Mouse (Mus musculus): ENCODE measurements around the gene Hist1h2bk.
"Not testable (repeated sequence)": the region's sequence is repeated elsewhere in the genome, so short reads cannot be mapped to it uniquely, and the experiment has no call there.

Hist1h2bk gene

GRCm38 (mm10) chr13:22039364-22039763 lies 3.7 kb downstream of the Hist1h2bk start:
- ATAC-seq (ENCODE audit: insufficient number of reproducible peaks, low FRiP score, low TSS enrichment) = no peak

DNA sequence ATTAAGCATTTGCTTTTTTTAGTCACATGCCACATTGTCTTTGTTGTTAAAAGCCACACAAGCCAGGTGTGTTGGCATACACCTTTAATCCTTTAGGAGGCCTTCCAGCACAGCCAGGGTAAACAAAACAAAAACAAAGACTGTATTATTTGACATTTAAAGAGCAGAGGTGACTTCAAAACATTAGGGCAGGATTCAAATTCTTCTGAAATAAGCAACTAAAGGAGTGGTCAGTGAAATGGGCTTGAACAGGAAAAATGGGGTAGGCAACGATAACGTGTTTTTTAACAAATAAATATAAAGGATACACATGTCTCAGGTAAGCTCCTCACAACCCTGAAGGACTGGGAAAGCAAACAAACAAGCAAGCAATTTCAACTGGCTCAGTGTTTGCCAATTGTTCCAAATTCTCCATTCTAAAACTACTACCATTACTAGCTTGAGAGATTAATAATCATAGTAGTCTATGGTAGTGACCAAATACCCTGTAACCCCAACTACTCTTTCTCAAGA lies 4.3 kb downstream of the Hist1h2bk start:
- ATAC-seq (ENCODE audit: insufficient number of reproducible peaks, low FRiP score, low TSS enrichment) = no peak

- ATAC-seq (ENCODE audit: insufficient number of reproducible peaks, low FRiP score, low TSS enrichment) = no peak
Measured at GRCm38 (mm10) chr13:22040464-22041141, 4.9 kb downstream of the Hist1h2bk start.

DNA sequence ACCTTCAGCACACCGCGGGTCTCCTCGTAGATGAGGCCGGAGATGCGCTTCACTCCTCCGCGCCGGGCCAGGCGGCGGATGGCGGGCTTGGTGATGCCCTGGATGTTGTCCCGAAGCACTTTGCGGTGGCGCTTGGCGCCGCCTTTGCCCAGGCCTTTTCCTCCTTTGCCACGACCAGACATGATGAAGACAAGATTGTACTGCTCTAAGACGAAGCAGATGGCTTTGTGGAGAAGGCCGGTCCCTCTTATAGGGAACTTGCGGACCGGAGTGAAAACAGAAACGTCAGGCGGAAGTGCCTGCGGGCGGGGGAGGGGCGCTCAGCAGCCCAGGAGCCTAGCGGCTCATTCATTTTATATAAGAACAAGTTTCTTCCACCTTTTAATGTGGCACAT lies 5.5 kb downstream of the Hist1h2bk start, which contains the start of gene Hist1h4i:
Gene Hist1h4i (minus strand): TSS at position 221 of the 395 bp plus-strand sequence.
- ATAC-seq (ENCODE audit: insufficient number of reproducible peaks, low FRiP score, low TSS enrichment) = peak; percentile 65

DNA sequence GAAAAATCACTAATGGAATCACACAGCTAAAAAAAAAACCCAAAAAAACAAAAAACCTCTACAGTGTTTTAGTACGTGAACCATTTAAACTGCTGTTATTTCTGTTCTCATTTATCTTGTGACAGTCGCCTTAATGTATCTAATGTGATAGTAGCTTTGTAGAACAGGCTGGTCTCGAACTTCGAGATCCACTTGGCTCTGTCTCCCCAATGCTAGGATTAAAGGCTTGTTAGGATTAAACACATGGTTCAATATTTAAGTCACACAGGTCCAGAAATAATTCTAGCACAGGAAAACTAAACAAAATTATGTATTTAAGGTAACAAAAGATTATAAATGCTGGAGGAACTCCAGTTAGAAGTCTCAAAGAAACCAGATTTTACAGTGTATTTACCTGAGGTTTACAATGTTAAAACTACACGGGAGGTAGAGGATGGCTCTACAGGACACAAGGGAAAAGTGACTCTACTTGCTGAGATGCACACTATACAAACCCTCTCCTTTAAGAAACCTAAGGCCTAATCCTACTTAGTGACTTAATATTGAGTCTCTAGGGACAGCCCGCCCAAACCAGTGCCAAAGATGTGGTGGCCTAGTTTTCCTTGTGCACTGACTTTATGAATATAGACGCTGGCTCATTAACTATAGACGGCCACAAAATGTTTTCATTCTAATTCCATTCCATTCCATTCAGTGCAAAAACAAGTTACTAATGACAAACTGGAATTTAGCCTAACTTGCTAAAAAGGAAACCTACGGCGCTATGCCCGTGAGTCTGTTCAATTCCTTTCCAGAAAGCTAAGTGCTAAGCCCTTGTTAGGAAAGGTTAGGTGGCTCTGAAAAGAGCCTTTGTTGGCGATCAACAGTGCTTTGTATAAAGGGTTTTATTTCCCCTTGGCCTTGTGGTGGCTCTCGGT lies 6.2 kb downstream of the Hist1h2bk start:
- no peak for ATAC-seq (ENCODE audit: insufficient number of reproducible peaks, low FRiP score, low TSS enrichment)

DNA sequence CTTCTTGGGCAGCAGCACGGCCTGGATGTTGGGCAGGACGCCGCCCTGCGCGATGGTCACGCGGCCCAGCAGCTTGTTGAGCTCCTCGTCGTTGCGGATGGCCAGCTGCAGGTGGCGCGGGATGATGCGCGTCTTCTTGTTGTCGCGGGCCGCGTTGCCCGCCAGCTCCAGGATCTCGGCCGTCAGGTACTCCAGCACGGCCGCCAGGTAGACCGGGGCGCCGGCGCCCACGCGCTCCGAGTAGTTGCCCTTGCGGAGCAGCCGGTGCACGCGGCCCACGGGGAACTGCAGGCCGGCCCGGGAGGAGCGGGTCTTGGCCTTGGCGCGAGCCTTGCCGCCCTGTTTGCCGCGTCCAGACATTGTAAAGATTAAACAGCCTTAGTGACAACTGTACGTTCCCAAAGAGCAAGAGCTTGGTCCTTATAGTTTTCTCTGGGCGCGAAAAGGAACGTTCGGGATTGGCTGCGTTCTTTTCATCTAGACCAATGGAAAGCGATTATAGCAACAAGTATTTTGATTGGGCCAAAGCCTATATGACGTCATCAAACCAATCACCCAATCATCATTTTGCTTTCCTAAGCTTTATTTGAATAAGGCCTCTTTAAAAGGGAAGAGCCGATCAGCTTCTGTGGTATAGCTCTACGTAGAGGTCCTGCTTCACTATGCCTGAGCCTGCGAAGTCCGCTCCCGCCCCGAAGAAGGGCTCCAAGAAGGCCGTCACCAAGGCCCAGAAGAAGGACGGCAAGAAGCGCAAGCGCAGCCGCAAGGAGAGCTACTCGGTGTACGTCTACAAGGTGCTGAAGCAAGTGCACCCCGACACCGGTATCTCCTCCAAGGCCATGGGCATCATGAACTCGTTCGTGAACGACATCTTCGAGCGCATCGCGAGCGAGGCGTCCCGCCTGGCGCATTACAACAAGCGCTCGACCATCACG lies 7.2 kb downstream of the Hist1h2bk start, which contains the start of the genes Hist1h2ag and Hist1h2bj:
Gene Hist1h2ag (minus strand): TSS at position 377 of the 935 bp plus-strand sequence.
Gene Hist1h2bj (plus strand): TSS at position 647 of the 935 bp plus-strand sequence.
- peak; percentile 95 for ATAC-seq (ENCODE audit: insufficient number of reproducible peaks, low FRiP score, low TSS enrichment)

GRCm38 (mm10) chr13:22043503-22044431 lies 8.1 kb downstream of the Hist1h2bk start:
- no peak for ATAC-seq (ENCODE audit: insufficient number of reproducible peaks, low FRiP score, low TSS enrichment)

GRCm38 (mm10) chr13:22044432-22045155 lies 8.9 kb downstream of the Hist1h2bk start:
- no peak for ATAC-seq (ENCODE audit: insufficient number of reproducible peaks, low FRiP score, low TSS enrichment)

GRCm38 (mm10) chr13:22045311-22045710 lies 9.6 kb downstream of the Hist1h2bk start:
- ATAC-seq (ENCODE audit: insufficient number of reproducible peaks, low FRiP score, low TSS enrichment) = no peak

GRCm38 (mm10) chr13:22049041-22049440 lies 13.4 kb downstream of the Hist1h2bk start:
- no peak for ATAC-seq (ENCODE audit: insufficient number of reproducible peaks, low FRiP score, low TSS enrichment)

- no peak for ATAC-seq (ENCODE audit: insufficient number of reproducible peaks, low FRiP score, low TSS enrichment)
Measured at GRCm38 (mm10) chr13:22049737-22050440, 14.2 kb downstream of the Hist1h2bk start.

DNA sequence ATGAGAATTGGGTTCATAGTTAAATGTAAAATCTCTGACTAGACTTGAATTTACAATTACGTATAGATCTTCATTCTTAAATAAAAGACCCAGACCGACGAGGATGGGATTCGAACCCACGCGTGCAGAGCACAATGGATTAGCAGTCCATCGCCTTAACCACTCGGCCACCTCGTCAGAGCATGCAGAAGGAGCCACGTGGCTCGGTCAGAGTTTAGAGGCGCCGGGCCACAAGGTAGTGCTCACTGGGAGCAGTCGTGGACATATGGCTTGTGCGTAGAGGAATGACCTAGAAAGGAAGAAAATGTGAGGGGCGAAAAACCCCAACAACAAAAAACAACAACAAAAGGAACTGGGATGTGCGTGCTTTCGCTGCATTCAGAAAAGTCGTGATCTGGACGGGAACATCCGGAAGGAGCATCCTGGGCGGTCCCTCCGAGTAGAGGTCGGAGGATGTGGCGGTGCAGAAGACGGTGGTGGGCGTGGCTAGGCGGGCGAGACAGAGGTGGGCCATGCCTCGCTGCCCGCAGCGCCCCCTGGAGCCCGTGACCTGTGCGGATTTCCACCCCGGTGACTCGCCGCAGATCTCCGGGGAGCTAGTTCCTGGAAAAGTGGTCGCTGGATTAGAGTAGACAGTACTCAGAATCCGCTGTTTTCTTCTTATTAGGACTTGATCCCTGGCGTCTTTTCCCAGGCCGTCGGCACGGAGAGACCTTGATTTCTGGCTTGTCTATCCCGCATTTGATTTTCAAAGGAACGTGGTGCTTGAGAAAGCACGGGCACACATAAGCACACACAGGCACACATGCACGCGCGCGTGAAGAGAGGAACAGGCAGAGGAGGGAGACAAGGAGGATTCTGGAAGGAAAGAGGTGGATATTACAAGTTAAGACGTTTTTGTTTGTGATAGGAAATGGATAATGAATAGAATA lies 15.2 kb downstream of the Hist1h2bk start:
- peak; percentile 88 for ATAC-seq (ENCODE audit: insufficient number of reproducible peaks, low FRiP score, low TSS enrichment)

DNA sequence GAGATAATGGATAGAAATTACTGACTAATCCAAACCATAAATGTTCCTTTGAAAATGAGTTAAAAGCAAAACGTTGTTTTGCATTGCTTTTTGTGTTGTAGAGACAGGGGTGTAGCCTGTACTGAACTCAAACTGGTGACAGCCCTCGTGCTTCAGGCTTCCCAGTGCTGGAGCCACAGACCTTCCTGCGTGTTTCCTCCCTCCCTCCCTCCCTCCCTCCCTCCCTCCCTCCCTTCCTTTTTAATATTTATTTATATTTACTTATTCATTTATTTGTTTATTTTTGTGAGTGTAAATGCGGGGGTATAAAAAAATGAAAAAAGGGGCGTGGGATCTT lies 15.8 kb downstream of the Hist1h2bk start:
- ATAC-seq (ENCODE audit: insufficient number of reproducible peaks, low FRiP score, low TSS enrichment) = no peak

GRCm38 (mm10) chr13:22053754-22054153 lies 18.1 kb downstream of the Hist1h2bk start:
- no peak for ATAC-seq (ENCODE audit: insufficient number of reproducible peaks, low FRiP score, low TSS enrichment)

- ATAC-seq (ENCODE audit: insufficient number of reproducible peaks, low FRiP score, low TSS enrichment) = no peak
Measured at GRCm38 (mm10) chr13:22061422-22061821, 25.8 kb downstream of the Hist1h2bk start.

GRCm38 (mm10) chr13:22063468-22063867 lies 27.8 kb downstream of the Hist1h2bk start:
- ATAC-seq (ENCODE audit: insufficient number of reproducible peaks, low FRiP score, low TSS enrichment) = no peak

- not testable (repeated sequence) for ATAC-seq (ENCODE audit: insufficient number of reproducible peaks, low FRiP score, low TSS enrichment)
Measured at GRCm38 (mm10) chr13:22084140-22084539, 48.5 kb downstream of the Hist1h2bk start, which contains the start of gene Vmn1r188. Vmn1r188 (plus strand) TSS chr13:22084440.
